Mouse (Mus musculus): ENCODE results near the gene Smo. TPM values are rescaled to one million over a fixed set of nuclear protein-coding genes. Genes with fewer than 3 reads are reported as not detected.

Smo gene
- polyA plus RNA-seq, 1 experiment from 2014 or later: 14.4 TPM

DNA sequence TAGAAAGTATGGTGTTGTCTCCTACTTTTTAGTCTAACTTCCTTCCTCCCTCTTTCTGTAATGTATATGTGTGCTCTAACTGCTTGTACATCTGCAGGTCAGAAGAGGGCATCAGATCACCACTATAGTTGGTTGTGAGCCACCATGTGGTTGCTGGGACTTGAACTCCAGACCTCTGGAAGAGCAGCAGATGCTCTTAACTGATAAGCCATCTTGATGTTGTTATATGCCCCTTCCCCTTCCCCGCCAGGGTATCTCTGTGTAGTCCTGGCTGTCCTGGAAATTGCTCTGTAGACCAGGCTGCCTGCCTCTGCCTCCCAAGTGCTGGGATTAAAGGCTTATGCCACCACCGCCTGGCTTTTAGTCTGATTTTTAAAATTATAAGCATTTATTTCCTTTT, 31.6 kb downstream of the Smo start:
- no peaks in the 10 kb centered on the region for H3K27me3 ChIP-seq
- ATAC-seq (replicated peaks): no peak
- H3K9ac ChIP-seq (replicated peaks): no peak overlapping the region
- peaks cover 14% of the 10 kb centered on the region for H3K4me1 ChIP-seq
- no peaks in the 10 kb centered on the region for H3K36me3 ChIP-seq
- H3K27ac ChIP-seq (replicated peaks): no peak overlapping the region
- H3K4me3 ChIP-seq: no peak overlapping the region
- no peak overlapping the region for H3K4me2 ChIP-seq (replicated peaks)
- WGBS: 91% methylated on average over 2 of the region's 2 CpGs
- no peaks in the 10 kb centered on the region for H3K9me3 ChIP-seq

DNA sequence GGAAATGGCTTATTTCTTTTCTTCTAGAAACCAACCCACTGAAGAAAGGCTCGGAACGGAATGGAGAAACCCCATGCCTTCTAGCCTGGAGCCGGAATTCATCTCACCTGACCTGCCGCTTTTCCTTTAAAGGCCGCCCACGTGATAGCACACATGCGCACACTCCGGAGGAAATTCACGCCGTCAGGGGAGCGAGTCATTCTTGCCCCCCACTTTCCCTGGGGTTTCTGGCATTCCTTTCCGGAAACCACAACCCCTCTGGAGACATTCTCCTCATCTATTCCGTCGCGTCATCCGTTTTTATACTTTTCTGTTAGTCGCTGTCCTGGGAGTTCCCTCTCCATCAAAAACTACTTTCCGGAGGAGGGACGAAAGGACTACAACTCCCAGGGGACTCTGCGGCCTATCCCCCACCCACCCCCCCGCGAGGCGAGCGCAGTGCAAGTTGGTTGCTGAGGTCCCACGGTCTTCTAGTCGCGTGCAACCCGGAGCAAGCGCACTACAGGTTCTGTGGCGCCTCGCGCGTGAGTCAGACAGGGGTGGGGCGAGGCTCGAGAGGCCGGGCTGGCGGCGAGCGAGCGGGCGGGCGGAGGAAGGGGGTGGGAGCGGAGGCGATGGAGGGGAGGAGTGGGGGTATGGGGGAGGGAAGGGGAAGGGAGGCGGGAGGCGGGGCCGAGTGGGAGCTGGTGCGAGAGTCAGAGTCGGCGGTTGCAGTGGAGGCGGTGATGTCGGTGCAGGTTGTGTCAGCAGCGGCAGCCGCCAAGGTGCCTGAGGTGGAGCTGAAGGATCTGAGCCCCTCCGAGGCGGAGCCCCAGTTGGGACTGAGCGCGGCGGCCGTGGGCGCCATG, 32.7 kb downstream of the Smo start, which contains the start of gene Ahcyl2:
Ahcyl2 (plus strand) TSS at position 199 of the 848 bp plus-strand sequence.
- Histone ChIP-seq H3K27ac (replicated peaks) (peak within 1 kb of the TSS; percentile 90), H3K4me1 (peaks cover 14% of the 10 kb centered on the region), H3K9me3 (no peaks in the 10 kb centered on the region), H3K4me2 (replicated peaks) (peak within 1 kb of the TSS; percentile 56), H3K9ac (replicated peaks) (peak within 1 kb of the TSS; percentile 82), H3K27me3 (no peaks in the 10 kb centered on the region), H3K36me3 (no peaks in the 10 kb centered on the region), H3K4me3 (peak within 1 kb of the TSS; percentile 77)
- under 1% methylated on average over 55 of the region's 61 CpGs for WGBS
- peak; percentile 99 for ATAC-seq (replicated peaks)

DNA sequence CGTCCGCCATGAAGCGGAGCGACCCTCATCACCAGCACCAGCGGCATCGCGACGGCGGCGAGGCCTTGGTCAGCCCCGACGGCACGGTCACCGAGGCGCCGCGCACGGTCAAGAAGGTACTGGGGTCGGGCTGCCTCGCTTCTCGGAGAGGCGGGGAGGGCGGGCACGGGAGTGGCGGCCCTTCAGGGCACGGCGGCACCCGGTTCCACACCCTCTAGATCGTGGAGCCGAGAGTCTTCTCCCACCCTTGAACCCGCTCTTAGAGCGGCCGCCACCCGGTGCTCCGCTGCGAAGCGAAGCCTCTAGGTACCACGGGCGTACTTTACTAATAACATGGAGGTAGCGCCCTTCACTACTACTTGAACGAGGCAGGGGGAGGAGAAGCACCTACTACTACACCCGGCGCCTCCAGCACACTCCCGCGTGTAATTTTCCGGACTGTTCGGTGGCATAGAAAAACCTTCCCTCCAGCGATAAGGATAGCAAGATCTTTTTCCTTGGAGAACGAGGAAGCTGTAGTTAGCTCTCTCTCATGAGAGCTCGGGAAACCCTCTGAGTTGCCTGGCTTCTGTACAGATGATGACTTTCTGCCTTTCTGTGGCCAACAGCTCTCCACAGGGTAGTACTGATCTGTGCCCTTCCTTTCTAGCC, 33.6 kb downstream of the Smo start:
- H3K36me3 ChIP-seq: no peaks in the 10 kb centered on the region
- H3K4me3 ChIP-seq: peak overlapping the region; percentile 77
- H3K4me1 ChIP-seq: peaks cover 14% of the 10 kb centered on the region
- H3K27ac ChIP-seq (replicated peaks): peak overlapping the region; percentile 90
- no peaks in the 10 kb centered on the region for H3K27me3 ChIP-seq
- H3K9me3 ChIP-seq: no peaks in the 10 kb centered on the region
- ATAC-seq (replicated peaks): 0 out of 2 replicates have a peak, but pooled peaks have one; percentile 44
- H3K4me2 ChIP-seq (replicated peaks): peak overlapping the region; percentile 56
- peak overlapping the region; percentile 82 for H3K9ac ChIP-seq (replicated peaks)
- WGBS: under 1% methylated on average over 50 of the region's 50 CpGs

DNA sequence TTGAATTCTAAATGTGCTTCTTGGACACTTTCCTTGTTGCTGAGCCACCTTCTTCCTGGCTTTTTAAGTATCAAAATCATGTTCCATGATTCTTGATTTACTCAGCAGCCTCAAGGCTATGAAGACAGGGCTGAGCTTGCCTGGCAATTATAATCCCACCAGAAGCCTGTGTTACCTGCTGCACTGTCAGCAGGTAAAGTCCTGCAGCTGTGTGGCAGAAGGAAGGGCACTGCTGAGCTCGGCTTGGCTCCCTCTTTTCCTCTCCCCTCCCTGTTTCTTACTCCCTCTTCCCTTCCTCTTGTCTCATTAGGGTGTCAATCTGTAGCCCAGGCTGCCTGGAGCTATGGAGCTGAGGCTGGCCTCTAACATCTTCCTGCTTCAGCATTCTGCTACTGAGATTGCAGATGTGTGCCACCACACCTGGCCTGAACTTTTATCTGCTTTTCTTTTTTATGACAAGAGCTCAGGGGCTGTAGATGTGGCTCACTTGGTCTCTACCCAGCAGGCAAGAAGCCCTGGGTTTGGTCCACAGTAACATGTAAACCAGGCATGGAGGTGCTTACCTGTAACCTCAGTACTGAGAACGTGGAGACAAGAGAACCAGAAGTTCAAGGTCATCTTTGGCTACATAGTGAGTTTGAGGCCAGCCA, 35.5 kb downstream of the Smo start:
- Histone ChIP-seq H3K4me2 (replicated peaks) (no peak overlapping the region), H3K27ac (replicated peaks) (no peak overlapping the region), H3K9ac (replicated peaks) (no peak overlapping the region), H3K4me1 (peaks cover 14% of the 10 kb centered on the region), H3K36me3 (no peaks in the 10 kb centered on the region), H3K27me3 (no peaks in the 10 kb centered on the region), H3K9me3 (no peaks in the 10 kb centered on the region), H3K4me3 (no peak overlapping the region)
- ATAC-seq (replicated peaks): no peak
- 54% methylated on average over 2 of the region's 2 CpGs for WGBS

DNA sequence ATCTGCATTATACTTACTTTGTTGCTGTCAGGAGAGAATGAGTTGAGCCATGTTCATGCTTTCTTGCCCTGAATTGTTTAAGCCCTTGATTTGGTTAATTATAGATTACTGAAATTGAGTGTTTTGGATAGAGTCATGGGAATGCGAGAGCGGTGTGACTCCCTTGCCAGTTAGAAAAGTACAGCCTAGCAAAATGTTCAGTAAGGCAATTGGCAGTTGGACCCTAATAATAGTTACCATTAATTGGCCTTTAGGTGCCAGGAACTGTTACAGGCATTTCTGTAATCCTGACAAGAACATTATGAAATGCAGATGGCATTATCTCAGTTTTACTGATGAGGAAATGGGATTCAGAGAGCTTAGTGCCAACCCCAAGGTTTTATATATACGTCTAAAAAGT, 36.9 kb downstream of the Smo start:
- H3K36me3 ChIP-seq: no peaks in the 10 kb centered on the region
- no peaks in the 10 kb centered on the region for H3K9me3 ChIP-seq
- H3K4me2 ChIP-seq (replicated peaks): no peak overlapping the region
- no peak overlapping the region for H3K4me3 ChIP-seq
- H3K27me3 ChIP-seq: no peaks in the 10 kb centered on the region
- peaks cover 14% of the 10 kb centered on the region for H3K4me1 ChIP-seq
- no peak for ATAC-seq (replicated peaks)
- H3K9ac ChIP-seq (replicated peaks): no peak overlapping the region
- WGBS: 60% methylated on average over 3 of the region's 3 CpGs
- no peak overlapping the region for H3K27ac ChIP-seq (replicated peaks)

DNA sequence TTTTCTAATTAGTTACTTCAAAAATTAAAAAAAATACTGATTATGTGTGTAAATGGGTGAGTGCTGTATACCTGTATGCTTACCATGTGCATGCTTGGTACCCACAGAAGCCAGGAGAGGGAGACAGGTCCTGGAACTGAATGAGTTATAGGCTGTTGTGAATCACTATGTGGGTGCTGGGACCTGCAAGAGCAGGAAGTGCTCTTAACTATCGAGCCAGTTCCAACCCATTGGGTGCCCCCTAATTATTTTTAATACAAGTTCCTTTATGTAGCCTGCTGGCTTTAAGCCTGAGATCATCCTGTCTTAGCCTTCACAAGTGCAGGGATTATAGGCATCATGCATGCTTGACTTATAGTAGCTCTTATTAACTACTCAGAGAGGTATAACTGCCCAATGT, 38.9 kb downstream of the Smo start:
- 78% methylated on average over 1 of the region's 1 CpGs for WGBS
- H3K4me1 ChIP-seq: peaks cover 9% of the 10 kb centered on the region
- no peaks in the 10 kb centered on the region for H3K9me3 ChIP-seq
- H3K36me3 ChIP-seq: no peaks in the 10 kb centered on the region
- no peak overlapping the region for H3K27ac ChIP-seq (replicated peaks)
- no peaks in the 10 kb centered on the region for H3K27me3 ChIP-seq
- no peak overlapping the region for H3K4me2 ChIP-seq (replicated peaks)
- no peak overlapping the region for H3K4me3 ChIP-seq
- no peak for ATAC-seq (replicated peaks)
- H3K9ac ChIP-seq (replicated peaks): no peak overlapping the region

DNA sequence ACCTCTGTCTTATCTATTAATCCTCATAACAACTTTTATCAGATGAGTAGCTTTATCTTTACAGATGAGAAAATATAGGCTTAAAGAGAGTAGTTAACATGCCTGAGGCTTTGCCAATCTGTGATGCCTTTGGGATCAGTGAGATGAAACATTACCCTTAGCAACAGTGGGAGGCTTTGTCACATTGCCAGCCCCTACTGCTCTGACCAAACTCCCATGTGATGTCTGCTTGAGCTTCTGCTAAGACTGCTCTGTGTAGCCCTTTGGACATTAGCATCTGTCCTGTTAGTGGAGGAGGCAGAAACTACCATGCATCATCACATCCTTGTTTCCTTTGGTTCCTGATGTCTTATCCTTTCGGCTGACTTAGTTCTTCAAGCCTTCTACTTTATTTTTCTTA, 40.3 kb downstream of the Smo start:
- ATAC-seq (replicated peaks): no peak
- no peaks in the 10 kb centered on the region for H3K4me1 ChIP-seq
- H3K4me2 ChIP-seq (replicated peaks): no peak overlapping the region
- 94% methylated on average over 1 of the region's 1 CpGs for WGBS
- H3K4me3 ChIP-seq: no peak overlapping the region
- no peaks in the 10 kb centered on the region for H3K36me3 ChIP-seq
- H3K27ac ChIP-seq (replicated peaks): no peak overlapping the region
- H3K9ac ChIP-seq (replicated peaks): no peak overlapping the region
- H3K9me3 ChIP-seq: no peaks in the 10 kb centered on the region
- H3K27me3 ChIP-seq: no peaks in the 10 kb centered on the region

DNA sequence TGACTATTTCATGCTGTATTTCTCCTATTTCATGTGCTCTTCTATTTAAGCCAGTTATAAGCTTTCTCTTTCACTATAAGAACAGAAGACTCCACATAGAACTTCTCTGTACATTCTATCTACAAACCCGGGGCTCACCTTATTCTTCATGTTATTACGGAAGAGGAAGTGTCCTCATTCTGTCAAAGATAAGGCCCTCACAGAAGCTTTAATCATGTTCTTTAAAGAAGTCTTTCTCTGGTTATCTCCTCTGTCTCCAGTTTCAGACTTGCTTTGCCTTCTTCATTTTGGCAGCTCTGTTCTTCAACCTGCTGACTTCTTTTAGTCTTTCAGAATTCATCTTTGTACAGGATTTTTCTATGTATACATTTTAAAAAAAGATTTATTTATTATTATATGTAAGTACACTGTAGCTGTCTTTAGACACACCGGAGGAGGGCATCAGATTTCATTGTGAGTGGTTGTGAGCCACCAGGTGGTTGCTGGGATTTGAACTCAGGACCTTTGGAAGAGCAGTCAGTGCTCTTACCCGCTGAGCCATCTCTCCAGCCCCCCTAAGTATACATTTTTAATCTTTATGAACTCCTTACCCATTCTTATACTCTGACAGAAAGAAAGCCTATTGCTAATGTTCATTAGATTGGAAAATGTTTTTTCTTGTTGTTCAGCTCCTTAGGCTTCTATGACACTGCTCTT, 41.4 kb downstream of the Smo start:
- ATAC-seq (replicated peaks): no peak
- no peak overlapping the region for H3K27ac ChIP-seq (replicated peaks)
- H3K9me3 ChIP-seq: no peaks in the 10 kb centered on the region
- no peaks in the 10 kb centered on the region for H3K4me1 ChIP-seq
- H3K4me3 ChIP-seq: no peak overlapping the region
- no peak overlapping the region for H3K4me2 ChIP-seq (replicated peaks)
- WGBS: 88% methylated on average over 4 of the region's 4 CpGs
- no peaks in the 10 kb centered on the region for H3K36me3 ChIP-seq
- no peaks in the 10 kb centered on the region for H3K27me3 ChIP-seq
- H3K9ac ChIP-seq (replicated peaks): no peak overlapping the region

DNA sequence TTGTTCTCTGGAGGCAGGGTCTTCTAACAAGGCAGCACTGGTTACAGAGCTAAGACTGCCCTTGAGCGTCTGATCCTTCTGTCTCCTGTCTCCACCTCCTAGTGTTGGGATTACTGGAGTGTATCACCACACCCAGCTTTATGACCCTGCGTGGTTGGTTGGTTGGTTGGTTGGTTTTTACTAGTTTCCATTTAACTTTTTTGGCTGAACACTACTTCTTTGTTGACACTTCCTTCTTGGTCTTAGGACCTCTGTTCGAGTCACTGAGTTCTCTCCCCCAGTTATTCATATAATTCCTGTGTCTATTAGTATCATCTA, 41.9 kb downstream of the Smo start:
- 77% methylated on average over 3 of the region's 3 CpGs for WGBS
- no peaks in the 10 kb centered on the region for H3K4me1 ChIP-seq

DNA sequence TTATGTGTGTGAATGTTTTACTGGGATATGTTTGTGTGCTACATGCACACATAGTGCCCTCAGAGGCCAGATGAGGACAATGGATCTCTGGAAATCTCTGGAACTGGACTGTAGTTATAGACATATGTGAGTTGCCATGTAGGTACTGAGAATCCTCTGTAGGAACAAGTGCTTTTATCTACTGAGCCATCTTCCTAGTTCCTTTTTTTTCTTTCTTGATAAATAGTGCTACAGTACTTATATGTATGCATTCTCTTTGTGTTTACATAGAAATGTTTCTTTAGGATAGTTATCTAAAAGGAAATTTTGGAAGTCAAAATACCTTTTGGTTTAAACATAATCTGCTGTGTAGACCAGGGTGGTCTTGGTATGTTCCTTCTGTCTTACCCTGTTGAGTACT, 44.8 kb downstream of the Smo start:
- ATAC-seq (replicated peaks): no peak
- no peak overlapping the region for H3K27ac ChIP-seq (replicated peaks)
- H3K4me1 ChIP-seq: no peaks in the 10 kb centered on the region
- H3K4me2 ChIP-seq (replicated peaks): no peak overlapping the region
- no peaks in the 10 kb centered on the region for H3K27me3 ChIP-seq
- H3K9ac ChIP-seq (replicated peaks): no peak overlapping the region
- no peaks in the 10 kb centered on the region for H3K36me3 ChIP-seq
- H3K9me3 ChIP-seq: no peaks in the 10 kb centered on the region
- no peak overlapping the region for H3K4me3 ChIP-seq

More for the DNA sequence above, 41.9 kb downstream of the Smo start:
- H3K27me3 ChIP-seq: no peaks in the 10 kb centered on the region
- H3K27ac ChIP-seq (replicated peaks): no peak overlapping the region
- no peak overlapping the region for H3K4me3 ChIP-seq
- ATAC-seq (replicated peaks): no peak
- H3K36me3 ChIP-seq: no peaks in the 10 kb centered on the region
- no peak overlapping the region for H3K9ac ChIP-seq (replicated peaks)
- H3K9me3 ChIP-seq: no peaks in the 10 kb centered on the region
- no peak overlapping the region for H3K4me2 ChIP-seq (replicated peaks)

DNA sequence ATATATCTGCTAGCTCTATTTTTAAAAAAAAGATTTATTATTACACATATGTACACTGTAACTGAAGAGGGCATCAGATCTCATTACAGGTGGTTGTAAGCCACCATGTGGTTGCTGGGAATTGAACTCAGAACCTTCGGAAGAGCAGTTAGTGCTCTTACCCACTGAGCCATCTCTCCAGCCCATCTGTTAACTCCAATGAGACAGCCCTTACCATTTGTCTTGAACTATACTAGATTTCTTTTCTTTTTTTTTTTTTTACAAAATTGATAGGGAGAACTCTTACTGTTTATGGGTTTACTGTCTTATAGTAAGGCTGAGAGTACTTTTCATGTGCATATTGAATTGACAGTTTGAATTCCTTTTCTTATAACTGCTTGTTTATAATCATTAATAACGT, 45.3 kb downstream of the Smo start:
- no peak overlapping the region for H3K27ac ChIP-seq (replicated peaks)
- H3K4me1 ChIP-seq: no peaks in the 10 kb centered on the region
- no peaks in the 10 kb centered on the region for H3K36me3 ChIP-seq
- H3K9me3 ChIP-seq: no peaks in the 10 kb centered on the region
- H3K4me3 ChIP-seq: no peak overlapping the region
- no peak for ATAC-seq (replicated peaks)
- H3K9ac ChIP-seq (replicated peaks): no peak overlapping the region
- H3K27me3 ChIP-seq: no peaks in the 10 kb centered on the region
- 97% methylated on average over 2 of the region's 2 CpGs for WGBS
- H3K4me2 ChIP-seq (replicated peaks): no peak overlapping the region

DNA sequence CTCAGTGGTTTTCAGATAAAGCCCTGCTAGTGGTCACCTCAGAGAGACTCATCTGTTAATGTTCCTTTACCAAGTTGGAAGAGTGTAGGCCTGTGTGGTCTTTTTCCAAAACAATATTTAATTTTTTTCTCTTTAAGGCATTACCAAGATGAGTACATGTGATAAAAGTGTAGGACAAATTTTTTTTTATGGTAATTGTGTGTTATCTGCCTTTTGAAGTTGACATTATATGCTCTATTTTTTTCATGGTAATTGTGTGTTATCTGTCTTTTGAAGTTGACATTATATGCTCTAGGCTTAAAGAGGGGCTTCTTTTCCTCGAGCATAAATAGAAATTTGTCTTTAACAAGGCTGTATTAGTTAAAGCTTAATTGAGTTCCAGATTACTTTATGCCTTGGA, 46.9 kb downstream of the Smo start:
- Histone ChIP-seq H3K9ac (replicated peaks) (no peak overlapping the region), H3K4me3 (no peak overlapping the region), H3K27me3 (no peaks in the 10 kb centered on the region), H3K36me3 (no peaks in the 10 kb centered on the region), H3K4me2 (replicated peaks) (no peak overlapping the region), H3K9me3 (no peaks in the 10 kb centered on the region), H3K4me1 (no peaks in the 10 kb centered on the region), H3K27ac (replicated peaks) (no peak overlapping the region)
- 60% methylated on average over 1 of the region's 1 CpGs for WGBS
- no peak for ATAC-seq (replicated peaks)

Data from forebrain, embryonic 15.5 days (tissue).